ENCODE assay signal across 13 mouse cellular contexts in genomic region chr8:66022815-66023214, GRCm38 (mm10).
"Had no signal": no experiment of that assay in that cellular context is flagged by ENCODE, and none has a peak within 500 bp of the region (broad histone marks: within the 10 kb centered on the region; RNA-seq: fewer than 3 reads in every experiment).

No protein-coding gene starts in this region.

- DNase-seq: lung, adult 18-20 months; lung, embryonic 14.5 days; lung, postnatal 10 days; lung, postnatal 4 days; midbrain, embryonic 14.5 days; retina, postnatal 1 day; right cerebral cortex, adult 18-20 months; right cerebral cortex, postnatal 25 days; right cerebral cortex, postnatal 4 days; spleen, adult 18-20 months; thymus, adult 2 months; thymus, postnatal 25 days; thymus, postnatal 4 days had no signal
